In the genomic region with DNA sequence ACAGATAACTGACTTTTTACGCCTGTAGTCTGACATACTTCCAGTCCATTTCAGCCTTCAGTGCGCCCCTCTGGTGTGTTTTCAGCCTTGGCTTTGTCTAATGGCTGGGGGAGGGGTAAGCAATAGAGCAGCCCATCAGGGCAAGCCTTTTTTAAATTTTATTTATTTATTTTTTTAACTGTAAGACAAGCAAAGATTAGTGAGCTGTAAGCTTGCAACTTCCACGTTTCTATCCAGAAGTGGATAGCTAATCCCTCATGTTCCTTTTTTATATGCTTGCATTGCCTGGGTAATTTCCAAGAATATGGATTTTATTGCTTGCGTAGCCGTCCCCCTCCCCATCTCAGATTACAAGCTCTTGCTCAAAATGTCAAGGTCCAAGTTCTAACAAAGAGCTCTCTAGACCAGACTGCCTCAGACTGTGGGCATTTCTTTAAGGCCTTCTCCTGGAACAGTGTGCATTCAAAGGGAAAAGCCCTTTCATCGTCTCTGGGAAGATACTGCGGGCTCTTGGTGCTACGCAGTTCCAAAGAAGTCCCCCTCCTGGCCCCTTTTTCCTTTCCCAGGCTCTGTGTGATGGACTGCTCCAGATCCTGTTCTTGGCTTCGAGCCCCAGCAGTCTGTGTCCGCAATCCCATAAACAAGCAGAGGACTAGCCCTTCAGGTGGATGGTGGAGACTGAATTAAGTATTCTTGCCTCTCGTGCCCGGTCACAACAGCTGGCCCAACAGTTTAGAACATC, we compare ENCODE assay signal across 9 mouse cellular contexts.
A peak's percentile ranks its signal among the peaks of the same experiment; 100 is the strongest.
DNase-seq lines count a peak whose midpoint lies in the region; ATAC-seq and TF ChIP-seq lines count a peak whose summit lies in the region.
"Had no signal": no experiment of that assay in that cellular context is flagged by ENCODE, and none has a peak within 500 bp of the region (broad histone marks: within the 10 kb centered on the region; RNA-seq: fewer than 3 reads in every experiment).

No protein-coding gene starts in this region.

- no peak overlapping the region for H3K9ac ChIP-seq in limb, embryonic 14.5 days (ENCODE audit: low read depth, low read length, severe bottlenecking)

- 55% methylated on average over 12 of the region's 12 CpGs for WGBS in forebrain, embryonic 10.5 days
- 18% methylated on average over 12 of the region's 12 CpGs for WGBS in limb, embryonic 14.5 days

- no peaks in the 10 kb centered on the region for H3K36me3 ChIP-seq in forebrain, embryonic 10.5 days (replicated peaks)
- H3K36me3 ChIP-seq in limb, embryonic 14.5 days (ENCODE audit: control insufficient read depth, insufficient read depth, low read length) = no peaks in the 10 kb centered on the region

- peaks cover 83% of the 10 kb centered on the region for H3K4me1 ChIP-seq in forebrain, embryonic 10.5 days
- peaks cover 61% of the 10 kb centered on the region for H3K4me1 ChIP-seq in limb, embryonic 14.5 days (ENCODE audit: control insufficient read depth, insufficient read depth, low read length)

- H3K27me3 ChIP-seq in forebrain, embryonic 10.5 days (ENCODE audit: poor library complexity, severe bottlenecking) = no peaks in the 10 kb centered on the region
- H3K27me3 ChIP-seq in limb, embryonic 14.5 days (ENCODE audit: control insufficient read depth, insufficient read depth, low read length) = no peaks in the 10 kb centered on the region

- H3K9me3 ChIP-seq in forebrain, embryonic 10.5 days = no peaks in the 10 kb centered on the region
- H3K9me3 ChIP-seq in limb, embryonic 14.5 days (ENCODE audit: control insufficient read depth, low read length) = no peaks in the 10 kb centered on the region

- TF ChIP-seq POLR2A in limb, embryonic 14.5 days (IDR thresholded peaks at IDR 0.05; ENCODE audit: borderline replicate concordance, extremely low read depth, insufficient read depth, insufficient read length) = no peak

- peak overlapping the region; percentile 22; the same call in 1 of the 2 replicates for H3K4me2 ChIP-seq in limb, embryonic 14.5 days (replicated peaks; ENCODE audit: low read depth, low read length, severe bottlenecking)

- DNase-seq in cerebellum, adult 18-20 months = peak; percentile 68 to 73
- DNase-seq in NIH3T3 (ENCODE audit: low read depth) = peak; percentile 47
- DNase-seq in forebrain, embryonic 10.5 days (ENCODE audit: extremely low spot score, low spot score) = no peak
- peak; percentile 76 for DNase-seq in limb, embryonic 14.5 days (ENCODE audit: low spot score)
- DNase-seq in adipocyte (ENCODE audit: low spot score) = no peak
- DNase-seq in retina, postnatal 1 day = no peak
- no peak for DNase-seq in frontal cortex, postnatal 25 days (ENCODE audit: low spot score in 2 of 2)
- DNase-seq: heart, postnatal 14 days had no signal

- ATAC-seq in cerebellum, adult (ENCODE audit: insufficient number of reproducible peaks, low FRiP score, low TSS enrichment) = no peak
- peak; percentile 72 for ATAC-seq in limb, embryonic 14.5 days (ENCODE audit: low FRiP score, low read depth)

- no peak overlapping the region for H3K4me3 ChIP-seq in forebrain, embryonic 10.5 days
- H3K4me3 ChIP-seq in limb, embryonic 14.5 days (replicated peaks; ENCODE audit: low read length) = no peak overlapping the region

- H3K27ac ChIP-seq in forebrain, embryonic 10.5 days = peak overlapping the region; percentile 82
- H3K27ac ChIP-seq in limb, embryonic 14.5 days (replicated peaks; ENCODE audit: low read depth, low read length) = peak overlapping the region; percentile 74

Comparison
In these comparisons a context has a peak if more than half of its experiments do, and no peak if none do; other contexts are left out.
1. DNase-seq: peak in cerebellum, adult 18-20 months (2 of 2), NIH3T3 (single experiment) and limb, embryonic 14.5 days (single experiment); none in forebrain, embryonic 10.5 days (single experiment), adipocyte (single experiment), retina, postnatal 1 day (single experiment) and frontal cortex, postnatal 25 days (0 of 2).